Mouse (Mus musculus) heart, postnatal 0 days (tissue): ENCODE data around the gene Slc43a3. TPM values are rescaled to one million over a fixed set of nuclear protein-coding genes. Genes with fewer than 3 reads are reported as not detected.

Source experiments
- ATAC-seq: fragments of 200-750 bp; cut with Nextera tagmentation; 2 replicates; pipeline ENCODE4 v1.8.0; 2017; ENCODE audit warnings: low read depth, moderate number of reproducible peaks, moderate library complexity; ENCODE audit not compliant: insufficient read depth
- DNase-seq: peaks from one replicate; pipeline ENCODE4 v3.0.0-alpha.2; 2016; ENCODE audit warnings: low spot score
- H3K27ac ChIP-seq: fragments of 300-500 bp; sonication (generic); 2 replicates; pipeline ENCODE4 v1.5.1; 2014; ENCODE audit warnings: low read depth, mild to moderate bottlenecking
- H3K27me3 ChIP-seq: fragments of 300-500 bp; sonication (generic); 2 replicates; pipeline ENCODE4 v1.6.1; 2014; ENCODE audit warnings: low read length, mixed read lengths; ENCODE audit not compliant: control insufficient read depth, insufficient read depth
- H3K36me3 ChIP-seq: fragments of 300-500 bp; sonication (generic); replicated peaks from 2 replicates; pipeline ENCODE4 v1.6.1; 2014; ENCODE audit warnings: low read length, mixed read lengths; ENCODE audit not compliant: control insufficient read depth, insufficient read depth
- H3K4me1 ChIP-seq: fragments of 300-500 bp; sonication (generic); 2 replicates; pipeline ENCODE4 v1.6.1; 2014; ENCODE audit warnings: antibody characterized with exemption; ENCODE audit not compliant: control insufficient read depth, insufficient read depth
- H3K4me2 ChIP-seq: fragments of 300-500 bp; sonication (generic); 2 replicates; pipeline ENCODE4 v1.6.1; 2014; ENCODE audit warnings: low read depth, mild to moderate bottlenecking, low read length, moderate library complexity
- H3K4me3 ChIP-seq: fragments of 300-500 bp; sonication (generic); 2 replicates; pipeline ENCODE4 v1.5.1; 2014; ENCODE audit warnings: low read depth, low read length
- H3K9ac ChIP-seq: fragments of 300-500 bp; sonication (generic); replicated peaks from 2 replicates; pipeline ENCODE4 v1.6.1; 2014; ENCODE audit warnings: low read depth, low read length, mixed read lengths
- H3K9me3 ChIP-seq: fragments of 300-500 bp; sonication (generic); replicated peaks from 2 replicates; pipeline ENCODE4 v1.6.1; 2016; ENCODE audit warnings: low read length; ENCODE audit not compliant: control insufficient read depth
- CTCF ChIP-seq: IDR thresholded peaks from 2 replicates; pipeline ENCODE4 v1.5.1; 2016; ENCODE audit warnings: antibody characterized with exemption, control low read depth, low read depth
- EP300 ChIP-seq: IDR thresholded peaks from 2 replicates; pipeline ENCODE4 v1.6.1; 2016; ENCODE audit warnings: antibody characterized with exemption, low read depth
- WGBS: fragments of 180-500 bp; shearing (Covaris S2); extraction: QIAGEN DNeasy Blood & Tissue Kit; methylation state at CpG from one replicate; pipeline ENCODE4 v1.1.7; 2014; 5-methylcytosine and 5-hydroxymethylcytosine counted together
- polyA plus RNA-seq: library from polyadenylated mRNA; unstranded; fragments of >200 nt; fragmentation: Nextera tagmentation; extraction: Ambion mirVana; gene quantifications from 2 replicates; pipeline ENCODE4 v1.2.1, GENCODE M21; 2015
- total RNA-seq: library from RNA; depleted of rRNA; stranded (reverse); fragments of >200 nt; gene quantifications from 2 replicates; pipeline ENCODE4 v1.2.3, GENCODE M21; 2014; ENCODE audit warnings: low replicate concordance; rRNA removed

Gene Slc43a3
- total RNA-seq (101 and 140 TPM in 2 replicates), polyA plus RNA-seq (43.0 and 43.5 TPM in 2 replicates)

DNA sequence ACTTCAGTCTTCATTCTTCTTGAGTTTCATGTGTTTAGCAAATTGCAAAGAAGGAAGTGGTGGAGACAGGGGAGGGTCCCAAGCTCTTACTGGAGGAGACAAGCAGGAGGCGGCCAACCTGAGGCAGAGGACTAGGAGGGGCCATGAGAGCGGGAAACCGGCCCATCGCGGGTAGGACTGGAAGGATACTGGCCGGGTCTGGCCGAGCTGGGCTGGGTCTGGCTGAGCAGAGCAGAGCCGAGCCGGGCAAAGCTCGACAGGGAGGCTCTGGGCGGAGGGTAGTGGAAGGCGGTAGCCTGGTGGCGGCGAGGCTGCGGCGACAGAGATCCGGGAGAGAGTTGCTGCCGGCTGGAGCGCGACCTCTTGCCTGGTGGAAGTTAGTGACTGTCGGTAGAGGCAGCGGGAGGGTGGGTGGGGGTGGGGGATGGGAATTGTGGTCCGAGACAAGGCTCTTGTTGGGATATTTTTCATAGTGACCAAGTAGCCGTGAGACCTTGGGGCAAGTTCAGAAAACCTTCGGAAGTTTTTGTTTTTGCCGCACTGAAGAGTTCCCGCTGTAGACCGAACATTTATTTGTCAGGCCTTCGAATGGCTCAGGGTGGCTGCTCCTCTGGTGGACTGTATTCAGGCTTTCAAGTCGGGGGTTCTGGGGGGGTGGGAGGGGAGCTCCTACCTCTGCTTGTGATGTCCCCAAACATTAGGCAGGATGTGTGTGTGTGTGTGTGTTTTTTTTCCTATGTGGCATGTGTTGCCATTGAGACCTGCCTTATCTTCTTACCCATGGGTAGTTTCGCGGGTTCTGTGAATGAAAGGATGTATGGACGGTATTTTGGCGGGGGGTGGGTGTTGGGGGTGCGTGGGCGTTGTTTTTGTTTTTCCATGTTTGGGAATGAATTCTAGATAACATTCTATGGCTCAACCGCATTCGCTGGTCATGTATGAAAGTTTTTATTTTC is at the start of gene Slc43a3:
Gene Slc43a3 (plus strand): TSS at position 106 of the 956 bp plus-strand sequence.
- H3K4me3 ChIP-seq = peak within 1 kb of the TSS; percentile 50
- peak within 1 kb of the TSS; percentile 64 for H3K4me2 ChIP-seq
- peak within 1 kb of the TSS; percentile 66 for H3K9ac ChIP-seq
- no peaks in the 10 kb centered on the region for H3K9me3 ChIP-seq
- DNase-seq (peak; percentile 90), ATAC-seq (peak; percentile 90)
- peak within 1 kb of the TSS; percentile 85 for H3K27ac ChIP-seq
- H3K4me1 ChIP-seq = 0 out of 2 replicates have a peak, but pooled peaks cover 5% of the 10 kb centered on the region
- WGBS = 10% methylated on average over 38 of the region's 38 CpGs
- peaks cover 9% of the 10 kb centered on the region; the same call in 1 of the 2 replicates for H3K36me3 ChIP-seq
- H3K27me3 ChIP-seq = no peaks in the 10 kb centered on the region
- TF ChIP-seq EP300 = no peak
- no peak for TF ChIP-seq CTCF

DNA sequence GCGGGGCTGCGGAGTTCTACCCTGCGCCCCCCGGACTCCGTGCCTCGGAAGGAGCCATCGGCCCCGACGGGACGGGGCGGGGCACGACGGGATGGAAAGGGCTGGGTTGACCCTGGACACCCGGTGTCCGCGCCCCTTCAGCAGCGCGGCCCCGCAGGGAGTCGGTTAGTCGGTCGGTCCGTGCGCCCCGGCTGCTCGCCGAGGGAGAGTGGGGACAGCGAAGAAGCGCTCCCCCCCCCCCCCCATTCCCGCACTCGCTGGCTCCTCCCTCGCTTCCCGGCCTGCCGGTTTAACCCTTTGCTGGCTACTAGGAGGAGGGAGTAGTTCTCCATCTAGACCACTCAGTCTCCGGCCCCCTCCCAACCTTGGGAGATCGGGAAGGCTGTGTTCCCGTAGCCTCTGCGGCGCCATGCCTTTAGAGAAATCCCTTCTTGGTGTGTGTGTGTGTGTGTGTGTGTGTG is 49.5 kb upstream of the Slc43a3 start:
- no peak for TF ChIP-seq EP300
- no peak for TF ChIP-seq CTCF
- Histone ChIP-seq H3K4me3 (peak overlapping the region; percentile 51), H3K4me2 (peak overlapping the region; percentile 73), H3K36me3 (no peaks in the 10 kb centered on the region), H3K27ac (no peak overlapping the region), H3K27me3 (peaks cover 77% of the 10 kb centered on the region), H3K9me3 (no peaks in the 10 kb centered on the region), H3K4me1 (peaks cover 25% of the 10 kb centered on the region), H3K9ac (peak overlapping the region; percentile 46; the same call in 1 of the 2 replicates)
- under 1% methylated on average over 35 of the region's 39 CpGs for WGBS
- ATAC-seq (peak; percentile 16), DNase-seq (no peak)

DNA sequence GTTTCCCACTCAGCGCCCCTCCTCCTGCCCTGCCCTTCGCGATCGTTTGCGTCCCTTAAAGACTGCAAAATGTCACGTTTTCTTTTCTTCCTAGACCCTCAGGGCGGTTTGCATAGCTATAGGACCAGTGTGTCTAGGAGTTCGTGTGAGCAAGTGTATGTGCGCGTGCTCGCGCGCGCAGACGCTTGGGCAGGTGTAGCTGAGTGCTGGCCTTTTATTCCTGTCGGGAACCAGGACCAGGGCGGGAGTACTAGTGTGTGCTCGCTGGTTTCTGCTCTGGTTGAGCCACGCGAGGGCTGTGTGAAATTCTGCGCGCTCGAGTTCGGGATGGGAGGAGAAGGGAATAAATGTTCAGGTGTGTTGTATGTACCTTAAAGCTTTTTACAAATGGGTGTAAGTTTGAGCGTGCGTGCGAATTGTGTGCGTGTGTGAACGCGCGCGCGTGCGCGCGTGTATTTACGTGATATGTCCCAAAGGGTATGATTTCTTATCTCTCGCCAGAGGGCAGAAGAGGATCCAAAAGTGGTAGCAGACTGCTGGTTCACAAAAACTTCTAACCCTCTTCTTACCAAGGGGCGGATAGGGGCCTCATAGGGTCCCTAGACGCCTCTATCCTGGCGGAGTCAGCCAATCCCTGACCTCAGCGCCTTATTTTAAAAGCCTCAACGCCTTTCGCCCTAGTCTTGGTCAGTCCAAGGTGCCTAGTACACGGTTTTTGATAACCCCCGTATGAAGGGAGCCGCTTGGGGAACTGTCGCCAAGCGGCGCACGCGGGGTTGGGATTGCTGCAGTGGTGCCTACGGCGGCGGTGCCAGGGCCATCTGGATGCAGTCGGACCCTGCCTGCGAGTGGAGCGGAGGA is 48.7 kb upstream of the Slc43a3 start:
- no peak for ATAC-seq
- H3K27me3 ChIP-seq = peaks cover 73% of the 10 kb centered on the region
- H3K9me3 ChIP-seq = no peaks in the 10 kb centered on the region
- peak overlapping the region; percentile 73 for H3K4me2 ChIP-seq
- H3K36me3 ChIP-seq = no peaks in the 10 kb centered on the region
- TF ChIP-seq EP300 (no peak), CTCF (no peak)
- H3K27ac ChIP-seq = no peak overlapping the region
- no peak for DNase-seq
- no peak overlapping the region for H3K9ac ChIP-seq
- peaks cover 25% of the 10 kb centered on the region for H3K4me1 ChIP-seq
- peak overlapping the region; percentile 51 for H3K4me3 ChIP-seq
- WGBS = under 1% methylated on average over 58 of the region's 58 CpGs

DNA sequence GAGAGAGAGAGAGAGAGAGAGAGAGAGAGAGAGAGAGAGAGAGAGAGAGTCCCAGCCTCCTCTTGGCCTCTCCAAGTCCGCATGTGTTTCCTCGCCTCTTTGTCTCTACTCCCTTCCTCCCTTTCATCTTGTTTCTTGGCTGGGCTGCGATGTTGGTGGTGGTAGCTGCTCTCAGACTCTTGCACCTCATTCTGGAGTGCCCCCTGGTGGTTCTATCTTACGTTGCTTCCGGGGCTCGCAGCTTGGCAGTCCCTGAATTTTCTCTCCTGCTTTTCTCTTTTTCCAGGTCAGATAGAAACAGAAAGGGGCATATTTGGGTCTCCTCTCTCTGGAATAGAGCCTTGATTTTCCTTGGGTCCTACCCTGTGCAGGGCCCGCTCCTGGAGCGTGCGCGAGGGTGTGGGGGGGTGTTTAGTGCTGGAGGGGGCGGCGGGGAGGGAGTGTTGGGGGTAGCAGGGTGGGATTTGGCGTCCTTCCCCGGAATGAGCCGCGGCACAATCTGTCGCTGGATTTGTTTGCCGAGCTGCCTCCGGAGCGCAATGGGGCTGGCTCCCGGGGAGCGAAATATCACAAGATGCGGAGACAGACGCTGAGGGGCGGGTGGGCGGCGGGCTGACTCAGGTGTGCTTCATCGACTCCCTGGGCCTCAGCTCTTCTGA is 47.6 kb upstream of the Slc43a3 start:
- H3K4me1 ChIP-seq = peaks cover 20% of the 10 kb centered on the region; the same call in 1 of the 2 replicates
- H3K27me3 ChIP-seq = peaks cover 65% of the 10 kb centered on the region
- ATAC-seq (no peak), DNase-seq (peak; percentile 45)
- no peak overlapping the region for H3K27ac ChIP-seq
- peak; percentile 58 for TF ChIP-seq CTCF
- no peak for TF ChIP-seq EP300
- 2% methylated on average over 26 of the region's 28 CpGs for WGBS
- H3K36me3 ChIP-seq = no peaks in the 10 kb centered on the region
- H3K4me3 ChIP-seq = peak overlapping the region; percentile 38
- no peaks in the 10 kb centered on the region for H3K9me3 ChIP-seq
- no peak overlapping the region for H3K9ac ChIP-seq
- peak overlapping the region; percentile 73 for H3K4me2 ChIP-seq
